Mouse (Mus musculus): ENCODE measurements around the gene Tmem185b.

DNA sequence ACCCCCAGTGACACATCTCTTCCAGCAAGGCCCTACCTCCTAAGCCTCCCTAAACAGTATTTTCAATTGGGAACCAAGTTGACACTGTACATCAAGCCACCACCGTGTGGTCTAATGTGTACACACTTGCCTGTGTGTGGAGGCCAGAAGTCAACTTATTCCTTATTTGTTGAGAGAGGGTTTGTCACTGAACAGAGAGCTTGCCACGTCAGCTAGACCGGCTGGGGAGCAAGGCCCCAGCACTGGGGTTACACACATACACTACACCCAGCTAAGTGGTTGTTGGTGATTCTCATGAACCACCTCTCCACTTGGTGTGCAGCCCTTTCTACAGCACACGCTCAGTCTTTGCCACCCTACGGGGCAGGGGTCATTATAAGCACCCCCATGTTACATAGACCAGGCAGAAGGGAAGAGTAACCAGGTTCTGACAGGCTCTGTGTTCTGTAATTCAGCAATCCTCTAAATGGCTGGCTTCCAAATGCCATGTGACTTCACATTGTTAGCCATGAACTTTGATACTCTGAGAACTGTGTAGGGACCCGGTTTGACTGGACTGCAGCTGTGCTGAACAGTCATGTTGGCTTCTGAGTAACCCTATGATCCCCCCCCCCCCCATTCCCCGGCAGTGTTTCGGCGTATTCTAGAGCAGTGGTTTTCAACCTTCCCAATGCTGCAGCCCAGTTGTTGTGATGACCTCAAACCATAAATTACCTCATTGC, 15.0 kb downstream of the Tmem185b start:
- TF ChIP-seq CTCF (IDR thresholded peaks at IDR 0.05; ENCODE audit: control insufficient read depth, insufficient read depth, low read length) (no peak), POLR2A (IDR thresholded peaks at IDR 0.05; ENCODE audit: borderline replicate concordance, control insufficient read depth, low read depth, low read length) (no peak)
